Mouse (Mus musculus): Measurements from ENCODE around the gene Nhs. TPM values are rescaled to one million over a fixed set of nuclear protein-coding genes. Genes with fewer than 3 reads are reported as not detected.

Gene Nhs
- total RNA-seq (2022): under 1 TPM; 0.29 to 0.53 (median 0.47) TPM

DNA sequence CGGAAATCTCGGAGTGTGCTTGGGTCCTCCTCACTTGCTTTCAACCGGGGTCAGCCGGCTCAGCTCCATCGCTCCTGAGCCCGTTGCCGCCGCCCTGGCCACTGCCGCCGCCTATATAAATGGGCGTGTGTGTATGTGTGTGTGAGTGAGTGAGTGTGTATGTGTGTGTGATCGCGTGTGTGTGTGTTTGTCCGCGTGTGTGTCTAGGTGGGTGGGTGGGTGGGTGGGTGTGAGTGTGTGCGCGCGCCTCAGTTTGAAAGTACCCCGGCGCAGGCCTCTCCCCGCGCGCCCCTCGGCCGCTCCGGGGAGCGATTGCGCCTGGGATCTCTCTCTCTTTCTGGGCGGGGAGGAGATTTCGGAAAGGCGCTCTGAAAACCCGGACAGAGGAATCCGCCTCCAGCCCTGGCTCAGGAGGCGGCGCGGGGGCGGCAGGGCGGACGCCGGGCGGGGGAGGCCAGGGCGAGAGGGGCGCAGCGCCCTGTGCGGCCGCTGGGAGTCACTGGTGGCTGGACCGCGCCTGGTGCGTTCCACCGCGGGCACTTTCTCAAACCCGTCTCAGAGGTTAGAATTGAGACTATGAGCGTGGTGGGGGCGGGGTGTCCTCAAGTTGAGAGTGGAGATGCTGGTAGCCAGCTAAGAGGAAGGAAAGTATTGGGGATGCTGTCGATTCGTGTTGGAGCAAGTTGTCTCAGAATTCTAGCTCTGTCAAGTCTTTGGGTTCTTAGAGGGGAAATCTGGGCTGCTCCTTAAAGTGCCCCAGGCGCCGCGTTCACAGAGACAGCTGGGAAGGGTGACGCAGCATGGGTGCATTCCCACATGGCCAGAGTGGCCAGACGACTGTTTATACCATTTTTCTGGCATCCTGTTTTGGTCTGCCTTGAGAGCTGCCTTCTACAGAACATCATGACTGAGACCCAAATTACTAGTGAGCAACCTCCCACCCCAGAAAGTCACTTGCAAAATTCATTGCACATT lies at the start of gene Nhs:
Gene Nhs, minus strand, starts transcription at position 94 of the 975 bp plus-strand sequence.
- peak; percentile 55 for DNase-seq (ENCODE audit: low spot score)

DNA sequence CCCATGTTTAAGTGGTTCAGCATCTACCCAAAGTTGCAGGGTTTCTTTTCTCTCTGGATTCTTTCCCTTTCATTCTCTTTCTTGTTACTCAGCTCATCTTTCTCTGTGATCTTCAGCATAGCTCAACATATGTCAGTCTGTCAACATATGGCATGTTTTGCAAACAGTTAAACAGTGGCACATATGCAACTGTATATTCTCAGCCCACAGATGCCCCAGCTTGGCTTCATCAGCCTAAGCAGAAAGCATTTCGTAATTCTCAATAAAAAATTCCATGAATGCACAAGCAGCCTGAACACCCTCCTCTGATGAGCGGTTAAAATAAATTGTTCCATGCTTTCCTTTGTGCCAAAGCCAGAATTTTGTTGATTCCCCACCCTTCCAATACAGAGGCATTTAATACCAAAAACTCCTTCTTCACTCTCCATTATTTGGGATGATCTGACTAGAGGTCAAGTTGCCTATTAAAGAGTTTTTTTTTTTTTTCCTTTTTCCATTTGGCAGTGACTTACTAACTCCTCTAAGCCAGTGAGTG lies 46.9 kb upstream of the Nhs start:
- DNase-seq (ENCODE audit: low spot score): no peak

DNA sequence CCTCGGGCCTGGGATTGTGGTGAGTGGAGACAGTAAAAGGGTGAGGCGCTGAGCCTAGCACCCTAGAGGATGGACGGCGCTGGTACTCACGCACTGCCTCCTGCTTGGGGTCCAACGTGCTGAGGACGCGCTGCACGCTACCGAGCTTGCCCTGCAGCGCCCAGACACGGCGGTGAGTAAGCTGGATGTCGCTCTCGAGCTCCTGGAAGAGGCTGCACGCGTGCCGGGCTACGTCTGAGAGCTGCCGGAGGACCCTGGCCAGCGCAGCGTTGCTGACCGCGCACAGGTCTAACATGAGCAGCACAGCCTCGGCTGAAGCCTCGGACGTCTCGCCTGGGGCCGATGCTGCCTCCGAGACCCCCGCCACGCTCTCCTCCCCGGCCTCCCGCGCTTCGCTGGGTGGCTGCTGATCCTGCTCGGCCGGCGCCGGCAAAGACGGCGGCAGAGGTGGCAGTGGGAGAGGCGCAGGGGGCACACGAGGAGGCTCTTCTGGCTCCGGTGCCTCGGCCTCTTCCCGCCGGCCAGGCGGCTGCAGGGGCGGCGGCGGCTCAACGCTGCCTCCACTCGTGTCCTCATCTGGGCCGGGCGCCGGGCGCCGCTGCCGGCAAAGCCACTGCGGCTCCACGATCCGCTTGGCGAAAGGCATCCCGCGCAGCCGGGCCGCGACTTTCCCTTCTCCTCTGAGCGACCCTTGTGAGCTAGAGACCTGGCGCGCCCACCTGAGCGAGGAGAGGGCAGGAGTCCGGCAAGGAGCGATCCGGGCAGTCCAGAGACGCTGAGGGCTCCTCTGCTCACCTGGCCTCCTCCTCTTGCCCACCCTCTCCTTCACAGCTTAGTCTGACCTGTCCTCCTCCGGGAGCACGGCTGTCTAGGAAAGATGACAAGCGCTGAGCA lies 540 bp downstream of the Nhs start:
- no peak for DNase-seq (ENCODE audit: low spot score)

DNA sequence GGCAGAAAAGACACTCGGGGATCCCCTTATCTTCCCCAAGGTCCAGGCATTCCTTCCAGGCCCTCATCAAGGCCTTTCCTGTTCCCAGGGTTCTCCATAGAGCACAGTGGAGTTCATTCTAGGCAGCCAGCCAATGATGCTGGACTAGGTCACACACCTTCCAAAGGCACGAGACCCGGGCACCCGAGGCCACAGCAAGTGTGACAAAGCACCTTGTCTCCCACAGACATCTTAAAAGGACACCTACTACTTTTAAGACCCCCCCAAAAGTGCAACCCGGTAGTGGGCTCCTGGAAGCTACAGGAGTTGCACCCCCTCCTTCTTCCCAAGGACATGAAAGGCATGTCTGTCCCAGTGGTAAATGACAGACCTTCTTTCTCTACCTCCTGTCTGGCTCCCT lies 1.4 kb downstream of the Nhs start:
- DNase-seq (ENCODE audit: low spot score): no peak

DNA sequence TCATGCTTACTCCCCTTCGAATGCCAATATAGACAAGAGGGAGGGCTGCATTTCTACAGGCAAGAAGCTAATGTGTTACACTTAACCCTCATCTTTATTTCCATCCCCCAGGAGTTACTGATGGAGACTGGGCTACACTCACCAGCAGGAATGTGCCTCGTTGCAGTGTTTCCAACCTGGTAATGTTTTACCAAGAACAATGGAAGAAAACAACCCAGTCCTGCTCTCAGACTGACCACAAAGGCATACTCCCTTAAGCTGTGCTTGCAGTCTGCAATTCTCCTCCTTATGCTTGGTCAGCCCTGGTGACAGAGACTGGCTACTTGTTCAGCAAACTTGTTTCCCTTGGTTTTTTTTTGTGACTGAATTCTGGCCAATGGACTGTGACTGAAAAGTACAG lies 21.7 kb downstream of the Nhs start:
- no peak for DNase-seq (ENCODE audit: low spot score)

DNA sequence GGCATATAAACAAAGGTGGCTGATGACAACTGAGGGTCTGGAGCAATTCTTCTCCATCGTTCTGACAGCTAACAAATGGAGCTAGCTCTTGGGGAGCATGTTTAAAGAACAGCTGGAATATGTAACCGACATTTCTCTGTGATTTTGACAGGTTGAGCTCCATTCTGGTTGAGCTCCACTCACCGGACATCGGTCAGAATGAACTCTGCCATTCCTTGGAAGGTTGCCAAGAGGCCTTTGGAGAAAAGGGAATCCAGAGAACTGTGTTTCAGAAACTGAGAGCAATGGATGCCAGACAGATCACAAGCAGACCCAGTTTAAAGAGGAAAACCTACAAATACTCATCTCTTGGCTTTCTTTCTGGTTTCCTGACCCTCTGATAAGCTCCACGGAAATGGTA lies 46.3 kb downstream of the Nhs start:
- peak; percentile 18 for DNase-seq (ENCODE audit: low spot score)

DNA sequence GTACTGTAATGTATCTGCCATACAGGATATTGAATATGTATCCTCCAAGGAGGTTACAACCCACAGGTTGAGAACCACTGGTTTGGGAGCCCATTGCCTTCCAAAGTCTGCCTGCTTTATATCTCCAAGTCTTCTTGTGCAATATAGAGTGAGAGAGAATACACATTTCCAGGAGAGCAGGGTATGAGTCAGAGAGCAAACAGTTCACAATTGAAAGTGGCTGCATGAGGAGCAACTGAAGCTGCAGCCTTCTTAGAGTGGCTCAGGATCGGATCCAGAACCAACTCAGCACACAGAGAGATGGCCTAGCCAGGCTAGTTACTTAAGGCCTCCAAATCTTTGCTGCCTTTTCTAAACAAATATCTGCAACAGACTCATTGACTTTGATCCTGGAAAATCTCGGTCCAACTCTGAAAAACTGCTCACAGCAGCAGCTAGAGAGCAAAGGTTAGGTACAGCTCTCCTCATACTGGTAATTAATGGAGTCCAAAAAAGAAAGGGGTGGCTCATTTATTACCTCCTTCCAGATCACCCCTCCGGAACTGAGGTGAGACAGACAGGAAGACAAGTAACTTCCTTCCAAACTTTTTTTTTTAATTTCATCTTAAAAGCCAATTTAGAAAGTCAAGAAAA lies 56.6 kb downstream of the Nhs start:
- DNase-seq (ENCODE audit: low spot score): no peak

DNA sequence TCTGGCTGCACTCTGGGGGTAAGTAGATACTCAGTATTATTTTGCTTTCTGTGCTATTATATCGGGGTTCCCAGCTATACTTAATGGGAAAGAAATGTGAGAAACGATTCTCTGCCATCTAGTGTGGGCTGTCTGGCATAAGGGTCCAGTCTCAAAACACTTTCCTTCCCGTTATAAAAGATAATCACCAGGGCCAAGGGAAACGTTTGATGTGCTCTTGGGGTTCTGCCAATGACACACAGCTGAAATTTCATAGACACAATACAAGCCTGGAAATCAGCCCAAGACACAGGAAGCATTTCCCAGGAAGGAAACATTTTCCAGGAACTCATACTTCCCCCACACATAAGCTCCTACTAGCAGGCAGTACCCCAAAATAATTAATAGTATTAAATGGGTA lies 61.2 kb downstream of the Nhs start:
- no peak for DNase-seq (ENCODE audit: low spot score)

DNA sequence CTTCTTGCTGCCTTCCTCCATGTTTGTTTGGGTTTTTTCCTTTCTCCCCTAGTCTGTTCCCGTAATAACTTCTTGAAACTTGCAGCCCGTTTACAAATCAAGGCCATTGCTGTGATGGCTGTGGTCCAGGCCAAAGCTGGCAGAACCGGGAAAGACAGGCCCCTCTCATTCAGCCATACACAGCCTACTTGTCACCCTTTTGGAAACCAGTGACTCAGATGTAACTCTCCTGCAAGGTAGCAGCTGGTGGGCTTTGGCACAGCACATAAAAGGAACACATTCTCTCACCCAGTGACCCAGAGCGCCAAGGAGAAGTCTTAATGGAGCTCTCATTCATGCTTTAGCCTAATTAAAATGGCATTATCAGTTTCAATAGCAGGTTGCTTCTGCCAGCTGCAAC lies 72.2 kb downstream of the Nhs start:
- DNase-seq (ENCODE audit: low spot score): no peak

DNA sequence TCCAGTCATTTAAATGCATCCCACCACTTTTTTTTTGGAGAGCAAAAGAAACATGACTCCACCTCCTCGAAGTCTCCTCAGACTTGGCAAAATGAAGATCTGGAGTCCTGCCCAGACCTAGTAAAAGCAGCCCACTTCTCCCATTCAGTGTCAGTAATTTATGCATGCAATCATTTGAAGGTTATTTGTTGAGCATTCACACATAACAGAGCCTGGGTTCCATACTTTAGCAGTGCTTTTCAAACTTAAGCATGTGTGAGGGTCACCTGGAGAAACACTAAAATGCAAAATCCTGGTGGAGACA lies 73.7 kb downstream of the Nhs start:
- no peak for DNase-seq (ENCODE audit: low spot score)

DNA sequence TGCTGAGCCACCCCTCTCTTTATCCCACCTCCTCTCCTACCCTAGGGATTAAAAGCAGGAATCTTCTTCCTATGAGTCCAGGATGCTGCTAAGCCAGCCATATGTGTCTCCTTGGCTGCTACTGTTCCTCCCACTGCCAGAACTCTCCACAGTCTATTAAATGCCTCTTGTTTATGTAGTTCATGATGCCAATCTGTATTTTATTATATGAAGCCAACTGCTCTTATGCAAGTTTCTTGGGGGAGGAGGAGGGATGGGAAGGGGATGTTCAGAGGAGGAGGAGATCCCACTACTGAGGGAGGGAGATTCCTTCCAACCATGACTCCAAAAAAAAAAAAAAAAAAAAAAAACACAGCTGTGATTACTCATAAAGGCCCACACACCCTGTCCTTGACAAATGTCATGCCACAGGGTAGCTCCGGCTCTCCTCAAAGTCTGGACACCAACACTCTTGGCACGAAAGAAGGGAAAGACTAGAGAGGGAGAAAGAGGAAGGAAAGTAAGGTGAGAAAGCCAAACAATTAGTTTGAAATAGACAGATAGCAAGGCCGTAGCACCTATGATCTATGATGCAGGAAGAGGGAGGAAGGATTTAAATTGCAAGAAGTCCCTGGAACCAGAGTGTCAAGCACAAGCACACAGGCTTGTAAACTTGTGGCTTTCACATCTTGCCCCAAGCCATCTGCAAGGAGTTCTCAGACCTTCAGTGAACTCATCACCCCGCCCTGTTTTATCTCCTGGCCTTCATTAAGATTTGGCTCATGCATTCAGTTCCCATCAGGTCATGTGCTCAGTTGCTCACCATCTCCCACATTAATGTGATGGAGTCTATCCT lies 74.3 kb downstream of the Nhs start:
- peak; percentile 9 for DNase-seq (ENCODE audit: low spot score)

DNA sequence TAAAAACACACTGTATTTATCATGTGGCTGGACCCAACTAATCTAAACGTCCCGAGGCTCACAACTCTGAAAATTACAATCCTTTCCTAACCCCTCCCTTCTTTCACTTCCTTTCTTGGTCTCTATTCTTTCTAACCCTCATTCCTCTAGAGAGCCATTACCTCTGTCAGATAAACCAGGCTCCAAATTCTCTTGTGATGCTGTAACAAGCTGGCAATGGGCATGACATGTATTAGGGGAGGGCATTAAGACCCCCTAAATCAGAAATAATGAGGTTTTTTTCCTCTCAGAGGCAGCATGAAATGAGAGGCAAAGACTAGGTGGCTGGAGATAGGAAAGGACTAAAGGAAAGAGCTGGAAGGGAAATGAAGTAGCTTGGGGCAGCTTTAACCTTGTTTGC lies 96.4 kb downstream of the Nhs start:
- no peak for DNase-seq (ENCODE audit: low spot score)

DNA sequence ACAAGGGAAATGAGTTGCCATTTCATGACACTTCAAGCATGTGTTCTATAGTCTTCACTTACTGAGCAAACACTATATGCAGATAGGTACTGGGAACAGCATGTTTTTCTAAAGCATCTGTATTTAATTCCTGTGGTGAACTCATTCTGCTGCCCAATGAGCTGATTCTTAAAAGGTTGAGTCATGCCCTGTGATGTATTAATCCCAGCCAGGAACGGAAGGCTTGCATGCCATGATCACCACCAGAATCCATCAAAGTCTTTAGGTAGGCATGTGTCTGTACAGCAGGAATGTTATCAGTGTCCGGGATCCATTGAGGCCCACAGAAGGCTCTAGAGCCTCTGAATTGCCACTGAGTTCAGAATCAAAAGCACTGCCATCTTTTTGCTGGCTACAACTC lies 103.9 kb downstream of the Nhs start:
- no peak for DNase-seq (ENCODE audit: low spot score)

DNA sequence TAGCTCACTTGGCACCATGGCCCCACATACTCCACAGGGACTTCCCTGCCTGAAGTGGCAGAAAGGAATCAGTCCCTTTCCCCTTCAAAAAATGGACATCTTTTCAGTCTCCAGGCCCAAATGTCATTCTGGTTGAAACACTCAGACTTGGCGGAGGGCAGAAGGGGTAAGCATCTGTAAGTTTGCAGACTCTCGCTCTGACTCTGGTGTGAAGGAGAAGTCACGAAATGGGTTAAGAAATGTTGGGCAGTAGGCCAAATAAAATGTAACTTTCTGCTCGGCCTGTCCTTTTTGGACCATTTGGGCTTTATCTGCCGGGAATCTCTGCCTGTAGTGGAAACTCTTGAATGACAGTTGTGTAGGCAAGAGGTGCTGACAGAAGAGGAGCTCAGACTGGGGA lies 106.0 kb downstream of the Nhs start:
- no peak for DNase-seq (ENCODE audit: low spot score)

DNA sequence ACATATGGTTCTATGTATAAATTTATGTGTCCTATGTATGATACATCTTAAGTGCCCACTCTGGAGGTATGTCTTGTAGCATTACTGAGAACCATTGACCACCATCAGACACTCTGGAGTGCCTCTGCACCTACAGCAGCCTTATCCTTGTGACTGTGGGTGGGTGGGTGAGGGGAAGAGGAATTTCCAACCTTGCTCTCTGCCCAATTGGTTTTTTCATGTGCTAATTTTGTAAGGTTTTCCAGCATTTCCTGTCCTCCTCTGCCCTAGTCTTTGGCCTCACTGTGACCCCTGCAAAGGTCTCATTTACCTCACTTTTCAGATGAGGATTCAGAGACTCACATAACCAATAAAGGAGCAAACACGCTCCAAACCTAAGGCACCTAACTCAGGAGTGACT lies 107.0 kb downstream of the Nhs start:
- DNase-seq (ENCODE audit: low spot score): no peak

DNA sequence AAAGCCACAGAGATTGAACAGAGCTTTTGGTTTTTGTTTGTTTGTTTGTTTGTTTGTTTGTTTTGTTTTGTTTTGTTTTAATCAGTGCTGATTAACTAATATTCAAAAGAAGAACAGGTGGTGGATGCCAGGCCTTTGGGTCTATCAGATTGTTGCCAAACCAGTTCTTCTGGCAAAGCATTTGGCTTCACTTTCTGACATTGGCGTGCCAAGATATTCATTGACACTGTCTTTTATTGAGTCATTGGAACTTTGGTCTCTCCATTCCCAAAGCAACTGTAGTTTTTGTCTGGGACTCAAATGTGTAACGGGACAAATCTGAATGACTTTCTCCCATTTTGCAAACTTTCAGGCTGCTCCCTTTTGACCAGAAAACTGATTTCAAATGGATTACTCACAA lies 109.9 kb downstream of the Nhs start:
- no peak for DNase-seq (ENCODE audit: low spot score)

DNA sequence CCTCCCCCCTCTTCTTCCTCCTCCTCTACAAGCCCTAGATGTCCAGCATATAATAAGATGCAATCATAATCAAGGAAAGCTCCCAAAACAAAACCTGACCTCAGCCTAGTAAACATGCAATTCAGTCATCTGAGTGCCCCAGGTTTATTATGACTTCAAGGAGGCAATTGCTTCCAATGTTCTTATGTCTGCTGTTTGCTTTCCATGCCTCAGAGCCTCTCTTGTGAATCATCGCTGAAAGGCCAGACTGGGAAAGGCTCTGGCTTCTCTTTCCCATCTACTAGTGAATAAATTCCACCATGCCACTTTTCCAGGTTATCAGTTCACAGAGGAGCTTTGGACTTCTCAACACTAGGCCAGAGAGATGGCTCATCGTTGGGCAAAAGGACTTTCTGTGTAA lies 114.0 kb downstream of the Nhs start:
- DNase-seq (ENCODE audit: low spot score): no peak

DNA sequence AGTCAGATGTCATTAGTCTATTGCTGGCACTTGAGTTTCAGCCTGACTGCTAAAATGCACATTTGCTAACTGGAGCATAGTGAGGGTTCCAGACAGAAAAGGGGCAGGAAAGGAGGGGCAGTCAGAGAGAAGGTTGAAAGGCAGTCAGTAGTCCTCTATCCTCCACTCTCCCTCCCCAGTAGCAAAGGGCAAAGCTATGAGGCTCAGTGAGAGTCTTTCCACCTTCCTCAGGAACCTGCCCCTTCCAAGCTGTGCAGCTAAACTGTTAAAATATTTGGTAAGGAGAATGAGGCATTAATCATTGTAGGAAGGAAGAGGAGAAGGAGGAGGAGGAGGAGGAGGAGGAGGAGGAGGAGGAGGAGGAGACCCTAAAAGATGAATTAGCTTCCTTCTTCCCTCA lies 115.4 kb downstream of the Nhs start:
- DNase-seq (ENCODE audit: low spot score): no peak

DNA sequence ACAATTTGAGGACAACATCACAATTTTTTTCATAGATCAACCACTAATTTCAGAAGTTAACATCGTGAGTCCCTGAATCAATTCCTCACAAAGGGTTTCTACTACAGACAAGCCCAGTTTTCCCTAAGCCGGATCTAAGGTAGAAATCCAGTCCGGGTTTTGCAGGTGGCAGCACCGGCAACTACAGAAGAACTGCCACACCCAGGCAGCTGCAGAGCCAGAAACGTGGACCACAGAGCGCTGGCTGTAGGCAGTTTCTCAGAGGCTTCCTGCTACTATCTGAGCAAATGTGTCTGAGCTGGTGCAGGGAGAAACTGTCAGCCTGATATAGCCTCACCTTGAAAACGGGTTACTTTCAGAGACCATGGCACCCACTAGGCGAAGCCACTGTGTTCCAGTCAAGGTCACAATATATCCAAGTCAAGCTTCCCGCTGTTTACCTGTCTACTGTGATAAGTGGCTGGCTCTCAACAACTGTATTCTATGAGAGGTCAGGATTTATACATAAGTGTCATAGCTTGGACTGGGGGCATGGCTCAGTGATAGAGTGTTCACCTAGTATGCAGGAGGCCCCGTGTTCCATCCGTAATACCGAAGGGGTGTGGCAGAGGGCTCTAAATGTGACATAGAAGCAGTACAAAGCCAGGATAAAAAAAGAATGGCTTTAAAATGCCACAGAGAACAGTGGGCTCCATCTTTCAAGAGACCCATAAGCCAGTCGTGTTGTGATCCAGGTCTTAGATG lies 134.1 kb downstream of the Nhs start:
- DNase-seq (ENCODE audit: low spot score): peak; percentile 56

DNA sequence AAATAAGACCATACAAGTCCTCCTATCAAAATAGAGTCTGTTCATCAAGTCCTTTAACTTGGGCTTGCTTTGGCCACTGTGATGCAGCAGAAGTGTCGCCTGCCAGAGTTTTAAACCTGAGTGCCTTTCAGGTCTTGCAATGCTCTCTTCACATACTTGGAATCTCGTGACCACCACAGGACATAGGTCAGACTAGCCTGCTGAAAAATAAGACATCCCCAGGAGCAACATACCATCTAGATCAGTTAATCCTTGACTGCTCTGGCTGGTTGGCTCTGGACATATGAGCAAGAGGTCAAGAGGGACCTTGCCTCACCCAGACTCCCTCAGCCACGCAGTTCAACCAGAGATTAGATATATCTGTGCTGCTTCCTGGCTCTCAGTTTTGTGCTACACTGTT lies 137.8 kb downstream of the Nhs start:
- no peak for DNase-seq (ENCODE audit: low spot score)
